Mouse (Mus musculus): ENCODE results near the gene Mrpl24.

- TF ChIP-seq CTCF (IDR thresholded peaks at IDR 0.05; ENCODE audit: control insufficient read depth, insufficient read depth, insufficient replicate concordance, low read depth, low read length) (no peak), POLR2A (IDR thresholded peaks at IDR 0.05; ENCODE audit: control insufficient read depth, low read depth, low read length) (no peak)
These were observed 51.7 kb downstream of the Mrpl24 start, which contains the start of gene Nes for GRCm38 (mm10) chr3:87970939-87971488.

All from testis, adult 2 months (tissue).